Mouse (Mus musculus): ENCODE results near the gene Rfx2. TPM values are rescaled to one million over a fixed set of nuclear protein-coding genes. Genes with fewer than 3 reads are reported as not detected.

Gene Rfx2
- polyA plus RNA-seq, 1 experiment from 2014 or later, result 5.9 TPM

GRCm38 (mm10) chr17:56829795-56830194 lies 1.0 kb downstream of the Rfx2 start:
- peak; percentile 28 for DNase-seq (ENCODE audit: low spot score)
- TF ChIP-seq EP300 (IDR thresholded peaks at IDR 0.05), result no peak
- TF ChIP-seq CTCF (IDR thresholded peaks at IDR 0.05), result no peak

DNA sequence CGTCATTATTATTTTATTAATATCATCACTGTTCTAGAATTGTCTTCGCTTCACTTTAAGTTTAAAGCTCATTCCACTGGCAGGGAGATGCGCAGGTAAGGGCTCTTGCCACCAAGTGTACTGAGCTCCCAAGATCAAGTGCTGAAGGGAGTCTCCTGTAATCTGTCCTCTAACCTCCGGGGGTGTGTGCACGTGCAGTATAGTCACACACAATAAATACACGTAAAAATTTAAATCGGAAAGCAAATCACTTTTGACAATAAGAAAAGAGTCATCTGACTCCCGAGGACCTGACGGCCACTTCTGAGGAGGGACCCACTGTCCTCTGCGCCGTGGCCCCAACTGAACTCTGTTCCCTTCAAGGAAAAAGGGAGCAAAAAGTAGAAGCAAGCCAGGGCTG lies 1.6 kb downstream of the Rfx2 start:
- no peak overlapping the region for H3K27ac ChIP-seq (ENCODE audit: low read length)
- 28% methylated on average over 11 of the region's 11 CpGs for WGBS
- TF ChIP-seq CTCF (IDR thresholded peaks at IDR 0.05), result no peak
- TF ChIP-seq EP300 (IDR thresholded peaks at IDR 0.05), result no peak
- H3K4me2 ChIP-seq (replicated peaks; ENCODE audit: low read depth, low read length), result peak overlapping the region; percentile 88
- ATAC-seq, result no peak
- H3K27me3 ChIP-seq (replicated peaks; ENCODE audit: insufficient read depth, low read length), result no peaks in the 10 kb centered on the region
- peaks cover 5% of the 10 kb centered on the region; the same call in 1 of the 2 replicates for H3K4me1 ChIP-seq (ENCODE audit: insufficient read depth, low read depth, low read length)
- DNase-seq (ENCODE audit: low spot score), result no peak
- H3K9me3 ChIP-seq (ENCODE audit: low read length), result no peaks in the 10 kb centered on the region
- peak overlapping the region; percentile 69; the same call in 1 of the 2 replicates for H3K4me3 ChIP-seq (ENCODE audit: low read depth, low read length)
- 0 out of 2 replicates have a peak overlapping the region, but pooled peaks have one; percentile 26 for H3K9ac ChIP-seq (replicated peaks; ENCODE audit: low read depth)
- no peaks in the 10 kb centered on the region for H3K36me3 ChIP-seq (ENCODE audit: insufficient read depth, low read length)

More at GRCm38 (mm10) chr17:56829795-56830194, 1.0 kb downstream of the Rfx2 start:
- peak overlapping the region; percentile 88 for H3K4me2 ChIP-seq (replicated peaks; ENCODE audit: low read depth, low read length)
- no peak overlapping the region for H3K27ac ChIP-seq (ENCODE audit: low read length)
- no peaks in the 10 kb centered on the region for H3K9me3 ChIP-seq (ENCODE audit: low read length)
- no peaks in the 10 kb centered on the region for H3K36me3 ChIP-seq (ENCODE audit: insufficient read depth, low read length)
- H3K27me3 ChIP-seq (replicated peaks; ENCODE audit: insufficient read depth, low read length), result no peaks in the 10 kb centered on the region
- WGBS, result under 1% methylated on average over 27 of the region's 27 CpGs
- peak overlapping the region; percentile 26; the same call in 1 of the 2 replicates for H3K9ac ChIP-seq (replicated peaks; ENCODE audit: low read depth)
- peak overlapping the region; percentile 69 for H3K4me3 ChIP-seq (ENCODE audit: low read depth, low read length)
- ATAC-seq, result no peak
- peaks cover 5% of the 10 kb centered on the region; the same call in 1 of the 2 replicates for H3K4me1 ChIP-seq (ENCODE audit: insufficient read depth, low read depth, low read length)

DNA sequence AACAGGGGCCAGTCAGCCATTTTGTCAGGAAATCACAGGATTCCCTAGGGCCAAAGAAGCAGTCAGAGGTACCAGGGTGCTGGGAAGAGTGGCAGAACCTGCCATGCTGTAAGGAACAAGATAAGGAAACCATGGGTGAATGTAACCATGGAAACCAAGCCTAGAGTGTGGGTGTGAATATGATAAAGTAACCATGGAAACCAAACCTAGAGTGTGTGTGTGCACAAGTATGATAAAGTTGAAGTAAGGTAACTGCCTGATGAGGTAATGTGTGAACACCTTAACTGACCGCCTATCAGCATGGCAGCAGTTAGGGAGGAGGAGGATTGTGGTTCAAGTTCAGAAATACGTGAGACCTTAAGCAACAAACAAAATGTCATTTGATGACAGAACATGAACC lies 4.1 kb downstream of the Rfx2 start:
- DNase-seq (ENCODE audit: low spot score), result peak; percentile 75
- no peaks in the 10 kb centered on the region for H3K36me3 ChIP-seq (ENCODE audit: insufficient read depth, low read length)

GRCm38 (mm10) chr17:56823352-56823751 lies 7.5 kb downstream of the Rfx2 start:
- no peak for TF ChIP-seq CTCF (IDR thresholded peaks at IDR 0.05)
- no peak for TF ChIP-seq EP300 (IDR thresholded peaks at IDR 0.05)
- no peaks in the 10 kb centered on the region for H3K36me3 ChIP-seq (ENCODE audit: insufficient read depth, low read length)
- no peaks in the 10 kb centered on the region for H3K27me3 ChIP-seq (replicated peaks; ENCODE audit: insufficient read depth, low read length)
- ATAC-seq (no peak), DNase-seq (ENCODE audit: low spot score) (no peak)
- 50% methylated on average over 2 of the region's 2 CpGs for WGBS
- no peak overlapping the region for H3K27ac ChIP-seq (ENCODE audit: low read length)
- H3K4me1 ChIP-seq (ENCODE audit: insufficient read depth, low read depth, low read length), result no peaks in the 10 kb centered on the region
- no peak overlapping the region for H3K4me3 ChIP-seq (ENCODE audit: low read depth, low read length)
- no peaks in the 10 kb centered on the region for H3K9me3 ChIP-seq (ENCODE audit: low read length)
- H3K9ac ChIP-seq (replicated peaks; ENCODE audit: low read depth), result no peak overlapping the region
- H3K4me2 ChIP-seq (replicated peaks; ENCODE audit: low read depth, low read length), result no peak overlapping the region

More for the DNA sequence above, 4.1 kb downstream of the Rfx2 start:
- Histone ChIP-seq H3K9me3 (ENCODE audit: low read length) (no peaks in the 10 kb centered on the region), H3K27ac (ENCODE audit: low read length) (no peak overlapping the region), H3K9ac (replicated peaks; ENCODE audit: low read depth) (no peak overlapping the region), H3K4me1 (ENCODE audit: insufficient read depth, low read depth, low read length) (peaks cover 5% of the 10 kb centered on the region; the same call in 1 of the 2 replicates), H3K4me2 (replicated peaks; ENCODE audit: low read depth, low read length) (no peak overlapping the region), H3K27me3 (replicated peaks; ENCODE audit: insufficient read depth, low read length) (no peaks in the 10 kb centered on the region), H3K4me3 (ENCODE audit: low read depth, low read length) (no peak overlapping the region)
- TF ChIP-seq CTCF (IDR thresholded peaks at IDR 0.05) (no peak), EP300 (IDR thresholded peaks at IDR 0.05) (peak; percentile 38; the same call in 1 of the 2 replicates)
- peak; percentile 6 for ATAC-seq
- 56% methylated on average over 2 of the region's 2 CpGs for WGBS

GRCm38 (mm10) chr17:56822380-56822779 lies 8.4 kb downstream of the Rfx2 start:
- no peak for TF ChIP-seq CTCF (IDR thresholded peaks at IDR 0.05)
- 0 out of 2 replicates have a peak, but pooled peaks have one; percentile 38 for TF ChIP-seq EP300 (IDR thresholded peaks at IDR 0.05)
- Histone ChIP-seq H3K27me3 (replicated peaks; ENCODE audit: insufficient read depth, low read length) (no peaks in the 10 kb centered on the region), H3K36me3 (ENCODE audit: insufficient read depth, low read length) (no peaks in the 10 kb centered on the region), H3K4me1 (ENCODE audit: insufficient read depth, low read depth, low read length) (no peaks in the 10 kb centered on the region), H3K9me3 (ENCODE audit: low read length) (no peaks in the 10 kb centered on the region), H3K9ac (replicated peaks; ENCODE audit: low read depth) (no peak overlapping the region), H3K4me2 (replicated peaks; ENCODE audit: low read depth, low read length) (no peak overlapping the region), H3K27ac (ENCODE audit: low read length) (no peak overlapping the region), H3K4me3 (ENCODE audit: low read depth, low read length) (no peak overlapping the region)
- 72% methylated on average over 2 of the region's 2 CpGs for WGBS
- DNase-seq (ENCODE audit: low spot score), result peak; percentile 28
- ATAC-seq, result peak; percentile 37; the same call in 1 of the 2 replicates

GRCm38 (mm10) chr17:56819694-56820111 lies 11.1 kb downstream of the Rfx2 start:
- Histone ChIP-seq H3K9me3 (ENCODE audit: low read length) (no peaks in the 10 kb centered on the region), H3K27me3 (replicated peaks; ENCODE audit: insufficient read depth, low read length) (no peaks in the 10 kb centered on the region), H3K27ac (ENCODE audit: low read length) (peak overlapping the region; percentile 17; the same call in 1 of the 2 replicates), H3K9ac (replicated peaks; ENCODE audit: low read depth) (no peak overlapping the region), H3K4me2 (replicated peaks; ENCODE audit: low read depth, low read length) (no peak overlapping the region), H3K4me1 (ENCODE audit: insufficient read depth, low read depth, low read length) (no peaks in the 10 kb centered on the region), H3K4me3 (ENCODE audit: low read depth, low read length) (no peak overlapping the region), H3K36me3 (ENCODE audit: insufficient read depth, low read length) (no peaks in the 10 kb centered on the region)
- no peak for TF ChIP-seq EP300 (IDR thresholded peaks at IDR 0.05)
- no peak for TF ChIP-seq CTCF (IDR thresholded peaks at IDR 0.05)
- ATAC-seq (peak; percentile 94), DNase-seq (ENCODE audit: low spot score) (peak; percentile 71)
- WGBS, result 46% methylated on average over 8 of the region's 8 CpGs
